ENCODE assay signal across 8 mouse cellular contexts in genomic region chr5:118614116-118614515, GRCm38 (mm10). TPM values are rescaled to one million over a fixed set of nuclear protein-coding genes. Genes with fewer than 3 reads are reported as not detected.
A peak's percentile ranks its signal among the peaks of the same experiment; 100 is the strongest.
DNase-seq lines count a peak whose midpoint lies in the region; ATAC-seq and TF ChIP-seq lines count a peak whose summit lies in the region.

No protein-coding gene starts in this region.

- H3K36me3 ChIP-seq in lung, embryonic 14.5 days (ENCODE audit: insufficient read depth) = no peaks in the 10 kb centered on the region
- no peaks in the 10 kb centered on the region for H3K36me3 ChIP-seq in intestine, embryonic 16.5 days (ENCODE audit: control insufficient read depth, insufficient read depth, low read length)

- no peak for TF ChIP-seq CTCF in lung, embryonic 14.5 days (IDR thresholded peaks at IDR 0.05; ENCODE audit: low read depth)
- TF ChIP-seq CTCF in lung, adult 2 months (IDR thresholded peaks at IDR 0.05; ENCODE audit: insufficient read depth, low read length) = no peak
- TF ChIP-seq CTCF in cerebellum, adult 2 months (IDR thresholded peaks at IDR 0.05; ENCODE audit: borderline replicate concordance, insufficient read depth, low read depth, low read length) = no peak

- peaks cover 21% of the 10 kb centered on the region for H3K4me1 ChIP-seq in lung, embryonic 14.5 days (ENCODE audit: insufficient read depth)
- peaks cover 19% of the 10 kb centered on the region for H3K4me1 ChIP-seq in lung, adult 2 months (ENCODE audit: control insufficient read depth, insufficient read depth, low read length)
- peaks cover 35% of the 10 kb centered on the region for H3K4me1 ChIP-seq in cerebellum, adult 2 months (ENCODE audit: control insufficient read depth, insufficient read depth, low read length)
- peaks cover 27% of the 10 kb centered on the region for H3K4me1 ChIP-seq in intestine, embryonic 16.5 days (ENCODE audit: control insufficient read depth, insufficient read depth, low read length)

- ATAC-seq in lung, embryonic 14.5 days (ENCODE audit: insufficient read depth) = 0 out of 2 replicates have a peak, but pooled peaks have one; percentile 47
- peak; percentile 36 for ATAC-seq in megakaryocyte, adult 5-6 weeks (ENCODE audit: poor library complexity, severe bottlenecking)
- no peak for ATAC-seq in intestine, embryonic 16.5 days

- H3K4me2 ChIP-seq in lung, embryonic 14.5 days = no peak overlapping the region
- no peak overlapping the region for H3K4me2 ChIP-seq in intestine, embryonic 16.5 days (ENCODE audit: low read depth, low read length)

- H3K4me3 ChIP-seq in lung, embryonic 14.5 days (ENCODE audit: low read depth, low read length) = no peak overlapping the region
- no peak overlapping the region for H3K4me3 ChIP-seq in lung, adult 2 months (replicated peaks; ENCODE audit: extremely low read depth, low read depth, low read length)
- H3K4me3 ChIP-seq in cerebellum, adult 2 months (replicated peaks; ENCODE audit: insufficient read depth, low read depth, low read length) = no peak overlapping the region
- H3K4me3 ChIP-seq in intestine, embryonic 16.5 days (ENCODE audit: low read length) = no peak overlapping the region

- no peaks in the 10 kb centered on the region; the same call in 1 of the 2 replicates for H3K27me3 ChIP-seq in lung, embryonic 14.5 days (ENCODE audit: insufficient read depth, low read length)
- no peaks in the 10 kb centered on the region for H3K27me3 ChIP-seq in cerebellum, adult 2 months (ENCODE audit: control insufficient read depth, insufficient read depth, low read length)
- no peaks in the 10 kb centered on the region for H3K27me3 ChIP-seq in intestine, embryonic 16.5 days (replicated peaks; ENCODE audit: control insufficient read depth, insufficient read depth, low read length)

- H3K9me3 ChIP-seq in lung, embryonic 14.5 days (ENCODE audit: low read depth, low read length) = no peaks in the 10 kb centered on the region
- no peaks in the 10 kb centered on the region for H3K9me3 ChIP-seq in intestine, embryonic 16.5 days (ENCODE audit: control insufficient read depth, low read length)

- H3K27ac ChIP-seq in lung, embryonic 14.5 days (ENCODE audit: low read depth) = 0 out of 2 replicates have a peak overlapping the region, but pooled peaks have one; percentile 45
- peak overlapping the region; percentile 34; the same call in 1 of the 2 replicates for H3K27ac ChIP-seq in cerebellum, adult 2 months (ENCODE audit: insufficient read depth, low read length)
- no peak overlapping the region for H3K27ac ChIP-seq in intestine, embryonic 16.5 days (ENCODE audit: low read length)

- no peak for TF ChIP-seq POLR2A in lung, adult 2 months (IDR thresholded peaks at IDR 0.05; ENCODE audit: borderline replicate concordance, extremely low read depth, low read depth, low read length)
- no peak for TF ChIP-seq POLR2A in cerebellum, adult 2 months (IDR thresholded peaks at IDR 0.05; ENCODE audit: borderline replicate concordance, insufficient read depth, low read length)

- no peak overlapping the region for H3K9ac ChIP-seq in lung, embryonic 14.5 days
- no peak overlapping the region for H3K9ac ChIP-seq in intestine, embryonic 16.5 days (ENCODE audit: low read depth, low read length)

- 31% methylated on average over 8 of the region's 8 CpGs for WGBS in lung, embryonic 14.5 days
- 33% methylated on average over 8 of the region's 8 CpGs for WGBS in lung, adult 2 months
- WGBS in cerebellum, adult 2 months = 23% methylated on average over 8 of the region's 8 CpGs
- 44% methylated on average over 8 of the region's 8 CpGs for WGBS in intestine, embryonic 16.5 days

- intact Hi-C loops in heart, postnatal 25 days (cut with DNase I) = no loop called here

- no peak for DNase-seq in lung, embryonic 14.5 days
- no peak for DNase-seq in lung, adult 2 months
- peak; percentile 66 to 74 for DNase-seq in cerebellum, adult 2 months
- peak; percentile 10 for DNase-seq in heart, postnatal 25 days (ENCODE audit: low spot score)
- no peak for DNase-seq in layer of hippocampus, adult 9-10 months (ENCODE audit: low spot score)
- DNase-seq in T-cell, adult 2 months (ENCODE audit: low spot score) = no peak

RNA-seq across cellular contexts. Expression of gene Med13l, which starts 53.6 kb away (rescaled TPM):
- polyA plus RNA-seq in lung, embryonic 14.5 days (2014; fragmentation: Nextera tagmentation; extraction: Ambion mirVana) = 11.9 and 14.1 TPM in 2 replicates
- polyA plus RNA-seq in lung, adult 2 months (2012; rRNA removed) = 20.3 and 21.4 TPM in 2 replicates
- polyA plus RNA-seq in cerebellum, adult 2 months (2012; rRNA removed) = 22.7 and 23.0 TPM in 2 replicates
- total RNA-seq in heart, postnatal 25 days (2021) = 10 to 100 TPM; 29.9 to 30.8 TPM
- 25.6 and 30.7 TPM in 2 replicates for total RNA-seq in megakaryocyte, adult 5-6 weeks (2015)
- total RNA-seq in megakaryocyte, adult 5-6 weeks (2017) = 21.5 and 31.8 TPM in 2 replicates
- 6.4 and 6.6 TPM in 2 replicates for polyA plus RNA-seq in intestine, embryonic 16.5 days (2015; fragmentation: Nextera tagmentation; extraction: Ambion mirVana)

Comparison
In these comparisons a context has a peak if more than half of its experiments do, and no peak if none do; other contexts are left out.
1. DNase-seq: peak in cerebellum, adult 2 months (2 of 2) and heart, postnatal 25 days (single experiment); none in lung, embryonic 14.5 days (single experiment), lung, adult 2 months (single experiment), layer of hippocampus, adult 9-10 months (single experiment) and T-cell, adult 2 months (single experiment).